Mouse (Mus musculus) brain, embryonic 18.5 days (tissue): ENCODE measurements around the gene Tmem213.

ENCODE experiments used
- DNase-seq: peaks from one replicate; pipeline ENCODE4 v3.0.0-alpha.2; 2012; ENCODE audit warnings: low read depth, low spot score

The Tmem213 gene

DNA sequence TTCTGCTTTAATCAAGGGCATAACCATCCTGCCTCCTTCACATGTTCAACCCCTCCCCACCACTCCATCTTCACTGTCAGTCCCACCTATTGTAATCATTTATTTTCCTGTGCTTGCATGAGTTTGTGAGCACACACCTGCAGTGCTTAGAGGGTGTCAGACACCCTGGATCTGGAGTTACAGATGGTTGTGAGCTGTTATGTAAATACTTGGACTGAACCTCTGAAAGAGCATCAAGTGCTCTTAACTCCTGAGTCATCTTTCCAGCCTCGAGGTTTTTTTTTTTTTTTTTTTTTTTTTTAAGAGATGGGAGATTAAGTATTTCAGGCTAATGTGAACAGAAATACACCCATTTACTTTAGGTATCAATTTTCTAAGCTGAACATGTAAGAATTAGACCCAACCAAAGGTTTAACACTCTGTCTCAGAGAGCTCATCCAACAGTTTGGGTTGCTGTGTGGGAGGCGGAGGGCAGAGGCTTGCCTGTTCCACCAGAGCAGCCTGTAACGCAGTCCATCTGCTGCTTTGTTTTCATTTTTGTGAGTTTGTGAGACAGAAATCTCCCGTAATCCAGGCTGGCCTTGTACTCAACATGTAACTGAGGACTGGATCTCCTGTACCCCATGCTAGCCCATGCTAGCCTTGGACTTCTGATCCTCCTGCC is 7.2 kb downstream of the Tmem213 start:
- no peak for DNase-seq

DNA sequence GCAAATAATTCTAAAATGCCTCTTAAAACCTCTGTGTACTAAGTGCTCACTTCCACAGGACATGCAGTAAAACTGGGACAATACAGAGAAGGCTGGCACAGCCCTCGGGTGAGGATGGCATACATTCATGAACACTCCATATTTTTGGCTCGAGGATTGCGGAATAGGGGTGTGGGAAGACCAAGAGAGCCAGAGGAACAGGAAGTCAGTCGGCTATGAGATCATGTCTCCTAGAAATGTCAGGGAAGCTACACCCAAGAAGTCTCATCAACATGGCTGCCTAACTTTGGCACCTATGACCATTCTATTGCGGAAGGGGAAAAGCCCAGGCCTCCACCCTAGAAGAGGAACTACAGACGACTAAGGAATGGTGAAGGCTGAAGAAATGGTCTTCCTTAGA is 9.3 kb downstream of the Tmem213 start:
- DNase-seq = no peak

DNA sequence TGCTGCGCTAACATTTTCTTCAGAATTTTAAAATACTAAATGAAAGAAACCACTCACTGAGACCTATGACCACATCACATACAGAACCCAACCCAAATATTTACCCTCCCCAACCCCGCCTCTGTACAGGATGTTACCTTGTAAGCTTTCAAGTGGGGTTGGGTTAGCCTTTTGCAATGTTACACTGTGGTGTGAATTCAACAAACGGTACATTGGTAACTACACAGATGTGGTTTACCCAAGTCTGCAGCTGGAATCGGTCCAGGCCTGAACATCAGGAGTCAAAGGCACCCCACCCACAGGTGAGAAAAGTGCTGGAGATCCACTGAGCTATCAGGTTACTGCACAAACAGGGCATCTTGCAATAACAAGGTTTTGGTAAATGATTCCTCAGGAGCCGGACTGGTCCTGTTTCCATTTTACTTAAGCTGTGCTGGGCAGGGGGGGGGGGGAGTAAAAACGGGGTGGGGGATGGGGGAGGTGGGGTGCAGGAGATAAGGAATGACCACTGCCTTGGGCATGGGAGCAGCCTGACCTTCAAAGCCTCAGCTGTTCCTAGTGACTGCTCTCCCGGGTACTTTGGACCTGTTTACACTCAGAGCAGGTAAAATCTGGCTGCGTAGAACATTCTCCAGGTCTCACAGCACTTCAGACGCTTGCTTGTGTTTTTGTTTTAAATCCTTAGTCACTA is 11.8 kb downstream of the Tmem213 start:
- no peak for DNase-seq

DNA sequence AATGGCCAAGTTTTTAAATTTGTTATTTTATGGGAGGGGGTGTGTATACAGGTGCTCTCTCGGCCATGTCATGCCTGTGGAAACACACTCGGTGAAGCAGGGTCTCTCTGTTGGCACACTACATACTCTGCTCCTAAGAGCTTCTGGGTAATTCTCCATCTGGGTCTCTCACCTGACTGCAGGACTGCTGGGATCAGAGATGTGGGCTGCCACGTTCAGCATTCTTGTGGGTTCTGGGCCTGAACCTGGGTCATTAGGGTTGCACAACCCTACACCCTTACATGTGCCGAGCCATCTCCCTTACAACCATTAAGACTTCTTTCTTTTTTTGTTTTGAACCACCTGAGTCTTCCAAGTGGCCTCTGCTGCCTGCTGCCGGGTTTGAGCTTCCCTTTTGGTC is 12.8 kb downstream of the Tmem213 start:
- DNase-seq = no peak

DNA sequence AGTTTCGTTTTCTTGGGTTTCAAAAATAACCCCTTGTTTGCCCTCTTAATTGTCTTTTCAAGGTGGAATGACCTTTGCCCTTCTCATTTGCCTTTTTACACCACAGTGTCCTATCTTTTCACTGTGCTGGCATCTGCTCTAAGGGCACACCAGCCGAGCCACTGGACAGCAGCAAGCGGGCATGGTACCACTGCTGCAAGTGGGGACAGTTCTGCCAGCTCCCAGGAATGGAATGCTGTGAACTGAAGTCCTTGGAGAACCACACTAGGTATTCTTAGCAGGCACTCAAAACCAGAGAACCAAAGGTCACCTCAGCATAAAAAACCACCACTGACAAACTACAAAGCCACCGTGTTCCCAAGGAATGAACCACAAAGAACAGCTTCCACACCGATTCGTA is 13.7 kb downstream of the Tmem213 start:
- DNase-seq = no peak

DNA sequence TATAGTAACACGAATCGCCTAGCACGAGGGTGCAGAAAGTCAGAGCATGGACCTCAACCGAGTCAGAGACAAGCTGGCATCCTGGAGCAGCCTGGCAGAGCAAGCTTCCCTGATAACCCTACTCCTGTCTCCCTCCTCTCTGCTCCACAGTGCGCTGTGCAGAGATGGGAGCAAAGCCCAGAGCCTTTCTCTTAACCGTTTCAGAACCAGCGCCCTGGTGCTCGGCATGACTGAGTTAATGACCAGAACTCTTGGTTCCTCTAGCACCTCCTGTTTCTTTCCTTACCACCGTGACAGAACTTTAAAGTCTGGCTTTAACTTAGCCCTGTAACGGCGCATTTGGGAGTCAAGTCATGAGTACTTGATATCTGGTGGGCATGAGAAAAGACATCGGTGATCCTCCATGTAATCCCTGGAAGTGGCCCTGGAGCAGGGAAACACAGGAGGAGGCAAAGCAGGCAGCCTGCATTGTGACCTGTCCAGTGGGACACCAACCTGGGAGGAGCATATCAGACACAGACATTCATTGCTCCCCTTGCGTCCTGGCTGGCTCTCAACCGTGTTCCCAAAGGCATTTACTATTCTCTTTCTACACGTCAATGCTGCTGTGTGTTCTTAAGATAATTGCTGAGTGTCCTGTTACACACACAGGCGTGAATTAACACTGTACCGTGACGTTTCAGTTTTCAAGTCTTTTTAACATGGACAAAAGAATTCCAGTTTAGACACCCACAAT is 14.6 kb downstream of the Tmem213 start:
- no peak for DNase-seq

DNA sequence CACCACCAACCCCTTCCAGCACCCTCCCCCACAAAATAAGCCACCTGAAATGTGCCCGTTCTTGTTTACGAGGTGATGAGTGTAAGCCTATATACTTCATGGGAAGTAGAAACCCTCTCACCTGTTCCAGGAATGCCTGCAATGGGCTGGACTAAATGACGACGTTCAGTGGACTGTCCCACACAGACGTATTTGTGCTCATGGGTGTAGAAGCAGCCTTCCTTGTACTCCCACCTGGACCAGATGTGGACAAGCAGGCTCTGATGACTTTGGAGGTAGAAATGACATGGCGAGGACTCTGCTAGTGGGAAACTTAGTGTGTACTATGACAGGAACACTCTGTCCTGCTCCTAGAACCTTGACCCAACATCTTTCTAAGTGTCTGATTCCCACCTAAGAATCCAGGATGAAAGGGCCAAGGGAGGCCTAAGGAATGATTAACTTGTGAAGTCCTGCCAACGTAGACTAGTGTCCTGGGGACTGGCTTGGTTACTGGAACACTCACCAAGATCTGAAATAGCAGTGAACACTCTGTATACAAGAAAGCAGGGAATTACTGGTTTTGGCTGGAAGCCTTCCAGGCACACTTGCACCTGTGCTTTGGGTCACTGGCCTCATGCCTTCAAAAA is 15.3 kb downstream of the Tmem213 start, which contains the start of gene Atp6v0a4:
Gene Atp6v0a4 (minus strand): TSS at position 380 of the 629 bp plus-strand sequence.
- no peak for DNase-seq

DNA sequence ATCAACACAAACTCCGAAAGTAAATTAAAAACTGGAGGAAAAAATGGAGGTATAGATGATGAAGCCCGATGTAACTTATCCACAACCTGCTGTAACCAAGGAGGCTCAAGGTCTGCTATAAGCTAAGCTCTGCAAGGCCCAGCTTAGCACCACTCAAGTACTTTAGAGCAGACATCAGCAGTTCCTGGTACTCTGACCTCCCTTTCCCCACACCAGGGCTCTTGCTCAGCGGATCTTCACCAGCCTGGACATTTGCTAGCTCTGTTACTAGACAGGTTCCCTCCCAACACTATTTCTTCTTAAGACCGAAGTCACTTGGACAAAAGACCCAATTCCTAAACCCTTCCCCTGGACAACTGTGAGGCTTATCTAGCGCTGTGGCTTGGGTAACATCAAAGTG is 15.8 kb downstream of the Tmem213 start:
- DNase-seq = no peak

DNA sequence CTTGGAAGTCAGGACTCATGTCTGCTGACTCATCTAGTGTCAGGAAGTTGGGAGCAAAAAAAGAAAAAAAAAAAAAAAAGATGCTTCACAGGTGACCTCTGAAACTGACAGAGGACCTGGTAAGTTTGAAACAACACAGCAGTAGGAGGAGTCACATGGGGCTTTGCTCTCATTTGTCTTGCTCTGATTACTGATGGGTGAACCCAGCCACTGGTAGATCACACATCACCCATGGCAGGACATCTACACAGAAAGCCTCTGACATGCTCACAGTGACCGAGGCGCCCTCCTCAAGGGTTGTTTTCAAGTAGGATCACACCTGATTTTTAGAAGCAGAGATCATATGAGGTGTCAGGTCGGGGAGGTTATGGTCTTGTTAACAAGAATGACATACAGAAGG is 16.4 kb downstream of the Tmem213 start:
- no peak for DNase-seq

DNA sequence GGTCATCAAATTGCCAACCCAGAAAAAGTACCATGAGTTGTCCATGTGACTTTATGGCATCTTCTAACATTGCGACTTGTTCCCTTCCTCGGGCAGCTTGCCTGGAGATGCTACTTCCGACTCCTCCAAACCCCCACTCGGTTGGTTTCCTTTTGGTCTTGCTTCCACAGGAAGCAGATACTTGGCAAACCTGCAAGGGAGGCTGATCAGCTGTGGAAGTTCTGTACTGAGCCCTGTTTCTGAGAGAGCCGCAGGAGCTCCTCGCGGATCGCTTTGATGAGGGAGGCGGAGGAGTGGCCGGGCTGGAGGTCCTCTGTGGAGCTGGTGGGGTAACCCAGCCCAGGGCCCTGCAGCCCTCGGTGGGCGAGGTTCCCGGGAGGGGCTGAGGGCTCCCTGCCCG is 19.1 kb downstream of the Tmem213 start:
- no peak for DNase-seq

DNA sequence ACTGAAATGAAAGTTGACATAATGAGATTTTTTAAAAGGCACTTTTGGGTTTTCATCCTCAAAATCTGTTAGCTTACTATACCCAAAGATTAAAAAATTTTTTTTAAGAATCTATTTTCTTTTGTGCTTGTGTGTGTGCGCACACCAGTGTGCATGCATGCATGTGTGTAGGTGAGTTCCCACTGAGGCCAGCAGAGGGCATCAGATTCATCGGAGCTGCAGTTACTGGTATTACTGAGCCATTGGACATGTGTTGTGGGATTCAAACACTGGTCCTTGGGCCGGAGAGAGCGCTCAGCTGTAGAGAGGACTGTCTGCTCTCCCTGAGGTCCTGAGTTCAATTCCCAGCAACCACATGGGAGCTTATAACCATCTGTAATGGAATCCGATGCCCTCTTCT is 20.8 kb downstream of the Tmem213 start:
- DNase-seq = no peak

DNA sequence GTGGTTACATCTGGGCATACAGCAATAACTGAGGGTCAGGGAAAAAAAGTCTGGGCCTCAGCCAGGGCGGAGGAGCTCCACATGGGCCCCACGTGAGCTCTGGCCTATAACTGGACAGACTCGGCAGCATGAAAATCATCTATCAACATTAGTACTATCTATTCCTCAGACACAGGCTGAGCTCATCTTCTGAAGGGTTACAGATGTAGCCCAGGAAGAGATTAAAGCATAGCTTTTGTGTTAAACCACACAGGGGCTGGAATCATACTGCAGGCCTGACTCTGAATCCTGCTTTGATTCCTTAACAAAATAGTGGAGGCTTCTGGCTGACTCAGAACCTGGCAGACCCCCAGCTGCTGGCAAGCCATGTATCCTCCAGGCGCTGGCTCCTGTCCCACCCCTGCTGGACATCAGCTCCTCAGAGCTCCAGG is 22.8 kb downstream of the Tmem213 start:
- DNase-seq = no peak

DNA sequence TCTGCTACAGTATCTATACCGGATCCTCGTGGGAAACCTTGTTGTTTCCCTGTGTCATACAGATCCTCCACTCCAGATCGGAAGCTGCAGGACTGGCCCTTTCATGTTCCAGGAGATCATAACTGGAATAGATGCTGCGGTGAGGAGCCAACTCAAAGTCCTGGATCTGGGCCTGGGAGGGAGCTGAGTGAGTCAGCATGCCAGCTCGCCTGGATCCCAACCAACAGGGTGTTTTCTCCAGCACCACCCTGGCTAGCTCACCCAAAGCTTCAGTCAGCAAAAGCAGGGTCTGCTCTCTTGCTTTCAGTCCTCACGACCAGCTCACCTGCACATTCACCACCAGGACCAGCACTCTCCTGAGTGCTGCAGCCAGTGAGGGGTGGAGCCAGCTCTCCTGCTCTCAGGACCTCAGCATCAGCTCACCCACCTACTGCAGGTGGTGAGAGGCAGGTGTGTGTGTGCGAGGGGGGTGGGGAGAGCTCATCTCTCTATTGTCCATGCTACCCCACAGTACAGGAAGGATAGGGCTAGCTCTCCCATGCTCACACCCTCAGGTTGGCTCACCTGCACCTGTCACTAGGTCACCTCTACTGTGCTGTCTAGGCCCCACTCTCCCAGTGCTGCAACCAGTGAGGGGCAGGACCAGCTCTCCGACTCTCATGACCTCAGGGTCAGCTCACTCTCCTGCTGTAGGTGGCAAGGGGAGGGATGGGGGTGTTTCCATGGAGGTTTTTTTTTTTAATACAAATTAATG is 25.9 kb downstream of the Tmem213 start:
- DNase-seq = no peak

DNA sequence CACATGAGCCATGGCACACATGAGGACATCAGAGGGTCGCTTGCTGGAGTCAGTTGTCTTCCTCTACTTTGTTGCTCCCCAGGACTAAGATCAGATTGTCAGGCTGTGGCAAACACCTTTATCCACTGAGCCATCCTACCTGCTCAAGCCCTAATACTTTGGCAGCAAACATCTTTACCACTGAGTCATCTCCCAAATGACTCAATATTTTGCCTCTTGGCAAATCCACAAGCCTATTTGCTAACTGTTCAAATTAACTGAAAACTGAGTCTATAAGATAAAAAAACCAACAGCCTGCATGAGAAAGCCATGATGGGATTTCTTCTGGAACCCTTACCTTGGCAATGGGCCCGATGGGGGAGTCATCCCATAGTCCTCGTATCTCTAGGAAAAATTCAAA is 30.0 kb downstream of the Tmem213 start:
- no peak for DNase-seq

DNA sequence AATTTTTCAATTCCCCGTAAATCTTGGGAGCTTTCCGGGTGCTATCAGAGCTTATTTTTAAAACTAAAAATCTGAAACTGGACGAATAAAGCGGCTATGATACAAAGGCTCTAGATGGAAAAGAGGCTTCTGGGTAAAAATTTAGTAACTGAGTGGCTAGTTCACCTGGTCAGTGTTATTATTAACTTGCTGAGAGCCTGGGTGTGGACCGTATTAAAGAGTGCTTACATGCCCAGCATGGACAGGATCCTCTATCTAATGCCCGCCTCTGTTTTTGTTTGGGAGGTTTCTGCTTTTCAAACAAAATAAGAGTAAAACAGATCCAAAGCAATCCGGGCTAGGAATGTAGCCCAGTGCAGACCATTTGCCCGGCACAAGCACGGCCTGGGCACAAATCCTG is 31.3 kb downstream of the Tmem213 start:
- no peak for DNase-seq

DNA sequence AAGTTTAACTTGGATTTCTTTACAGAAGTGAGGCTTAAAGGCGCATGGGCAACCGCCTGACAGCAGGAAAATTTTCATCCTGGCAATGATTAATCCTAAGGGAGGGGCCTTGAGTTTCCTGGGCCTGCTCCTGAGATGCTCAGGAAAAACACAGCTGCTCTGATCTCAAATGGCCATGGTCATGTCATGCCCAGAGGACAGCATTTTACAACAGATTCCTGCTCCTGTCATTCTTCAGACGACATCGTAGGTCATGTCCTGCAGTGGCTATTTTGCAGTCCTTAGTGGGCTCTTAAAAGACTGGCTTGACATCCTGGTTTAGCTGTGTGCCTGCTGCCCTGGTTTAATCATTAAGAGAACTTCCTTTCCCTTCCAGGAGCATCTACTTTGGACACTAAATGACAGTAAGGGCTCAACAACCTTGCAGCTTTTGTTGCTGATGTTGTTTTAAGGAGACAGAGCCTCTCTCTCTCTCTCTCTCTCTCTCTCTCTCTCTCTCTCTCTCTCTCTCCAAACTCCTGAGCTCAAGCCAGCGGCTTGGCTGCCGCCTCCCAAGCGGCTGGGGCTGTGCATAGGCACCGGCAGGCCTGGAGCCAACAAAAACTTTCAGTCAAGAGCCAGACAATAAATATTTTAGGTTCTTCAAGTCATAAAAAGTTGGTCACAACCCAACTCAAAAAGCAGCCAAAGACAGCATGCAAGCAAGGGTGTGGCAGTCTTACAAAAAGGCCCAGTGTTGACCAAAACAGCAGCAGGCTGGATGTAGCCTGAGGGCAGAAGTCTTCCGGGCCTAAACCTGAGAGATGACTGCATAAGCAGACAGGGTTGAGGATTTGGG is 35.3 kb downstream of the Tmem213 start:
- no peak for DNase-seq

DNA sequence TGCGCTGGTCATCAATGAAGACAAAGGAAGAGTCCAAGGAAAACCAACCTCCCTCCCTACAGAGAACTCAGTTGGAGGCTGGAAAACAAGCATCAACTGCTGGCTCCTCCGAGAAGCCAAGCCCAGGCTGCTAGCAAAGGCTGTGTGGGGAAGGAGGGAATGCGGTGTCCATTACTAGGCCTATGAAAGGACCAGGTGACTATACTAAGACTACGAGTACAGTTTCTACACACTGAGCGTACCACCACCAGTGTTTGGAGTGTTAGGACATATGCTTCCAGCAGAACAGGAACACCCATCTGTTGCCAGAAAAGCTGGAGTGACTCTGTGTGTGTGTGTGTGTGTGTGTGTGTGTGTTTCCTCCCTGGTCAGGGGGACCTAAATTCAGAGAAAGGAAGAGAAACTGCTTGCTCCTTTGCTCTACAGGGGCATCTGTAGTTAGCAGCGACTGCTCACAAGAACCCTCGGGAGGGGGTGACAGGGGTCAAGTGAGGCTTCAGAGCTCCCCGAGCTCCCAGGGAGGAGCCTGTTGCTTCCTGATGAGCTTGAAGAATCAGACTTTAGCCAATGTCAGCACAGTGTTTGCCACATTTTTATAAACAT is 36.5 kb downstream of the Tmem213 start:
- DNase-seq = no peak

DNA sequence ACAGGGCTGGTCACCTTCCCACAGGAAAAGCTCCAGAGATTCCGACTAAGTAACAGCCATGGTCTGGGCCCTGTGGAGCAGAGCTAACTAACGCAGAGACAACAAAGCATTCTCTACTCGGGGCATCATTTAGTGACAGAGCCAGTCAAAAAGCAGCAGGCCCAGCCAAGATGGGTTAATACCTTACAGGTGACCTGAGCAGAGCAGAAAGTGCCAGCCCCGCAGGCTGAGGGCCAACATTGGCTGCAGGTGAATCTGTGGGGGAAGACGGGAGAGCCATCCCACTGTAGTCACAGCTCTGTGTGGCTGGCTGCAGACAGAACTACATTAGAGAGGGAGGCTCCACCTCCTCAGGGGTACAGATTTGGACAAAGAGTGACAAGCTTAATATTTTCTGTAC is 38.2 kb downstream of the Tmem213 start:
- no peak for DNase-seq

DNA sequence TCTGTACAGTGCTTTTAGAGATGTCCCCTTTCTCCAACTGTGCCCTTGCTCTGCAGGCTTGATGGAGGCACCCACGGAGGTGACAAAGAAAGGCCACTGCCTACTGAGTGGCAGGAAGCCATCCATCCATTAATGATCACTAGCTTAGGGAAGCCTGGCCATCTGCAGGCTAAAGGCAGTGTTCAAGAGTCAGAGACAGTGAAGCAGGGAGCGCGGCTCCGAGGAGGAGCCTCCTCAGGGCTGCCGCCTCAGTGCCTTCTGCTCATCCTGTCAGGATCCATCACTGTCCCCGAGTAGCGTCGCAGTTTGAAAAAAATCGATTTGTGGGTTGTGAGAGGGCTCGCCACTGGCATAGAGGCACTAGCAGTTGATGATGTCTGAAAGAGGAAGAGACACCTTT is 39.6 kb downstream of the Tmem213 start:
- DNase-seq = no peak

DNA sequence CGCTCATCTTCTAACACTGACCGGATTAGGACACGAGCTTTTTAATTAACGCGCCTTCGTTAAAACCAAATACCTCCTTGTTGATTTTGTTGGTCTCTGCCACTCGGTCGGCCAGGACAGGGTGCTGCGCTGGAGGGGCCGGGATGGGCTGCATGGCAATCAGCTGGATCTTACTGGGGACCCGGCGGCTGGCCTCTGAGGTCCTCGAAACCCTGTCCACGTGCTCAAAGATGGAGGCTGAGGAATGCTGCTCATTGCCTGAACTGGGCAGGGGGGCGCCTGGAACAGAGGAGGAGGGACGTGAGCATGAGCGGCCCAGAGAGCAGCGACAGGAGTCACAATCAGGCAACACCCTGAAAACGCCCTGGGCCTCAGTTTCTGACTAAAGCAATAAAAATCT is 40.4 kb downstream of the Tmem213 start:
- DNase-seq = no peak
